Mouse (Mus musculus): Measurements from ENCODE around the gene 5730596B20Rik.

5730596B20Rik gene

GRCm38 (mm10) chr6:52221337-52221992 lies 44.2 kb downstream of the 5730596B20Rik start, which contains the start of gene Hoxa7:
Gene Hoxa7, minus strand, starts transcription at chr6:52221854.
- intact Hi-C loops (cut with DNase I): loop anchor here (5.0 to 10.0 kb wide), 2 partner anchors 634 to 837 kb away; no protein-coding TSS in a partner anchor

- intact Hi-C loops (cut with DNase I): loop anchor here (5.0 to 10.0 kb wide), 2 partner anchors 635 to 837 kb away; no protein-coding TSS in a partner anchor
Measured at GRCm38 (mm10) chr6:52221993-52222685, 44.8 kb downstream of the 5730596B20Rik start.

- intact Hi-C loops (cut with DNase I): loop anchor here (5.0 to 10.0 kb wide), 2 partner anchors 635 to 838 kb away; no protein-coding TSS in a partner anchor
Measured at GRCm38 (mm10) chr6:52222729-52223128, 45.4 kb downstream of the 5730596B20Rik start.

GRCm38 (mm10) chr6:52223939-52224760 lies 46.9 kb downstream of the 5730596B20Rik start:
- intact Hi-C loops (cut with DNase I): loop anchor here (5.0 to 10.0 kb wide), 2 partner anchors 637 to 839 kb away; no protein-coding TSS in a partner anchor

- intact Hi-C loops (cut with DNase I): loop anchor here (5.0 to 10.0 kb wide), 3 partner anchors 638 to 1038 kb away; no protein-coding TSS in a partner anchor
Measured at GRCm38 (mm10) chr6:52224895-52225611, 47.8 kb downstream of the 5730596B20Rik start.

GRCm38 (mm10) chr6:52225612-52226568 lies 48.6 kb downstream of the 5730596B20Rik start:
- intact Hi-C loops (cut with DNase I): loop anchor here (5.0 to 10.0 kb wide), 2 partner anchors 841 to 1039 kb away; no protein-coding TSS in a partner anchor

GRCm38 (mm10) chr6:52226569-52227257 lies 49.4 kb downstream of the 5730596B20Rik start:
- intact Hi-C loops (cut with DNase I): loop anchor here (5.0 to 10.0 kb wide), 2 partner anchors 842 to 1039 kb away; no protein-coding TSS in a partner anchor

- intact Hi-C loops (cut with DNase I): loop anchor here (5.0 to 10.0 kb wide), 2 partner anchors 843 to 1040 kb away; no protein-coding TSS in a partner anchor
Measured at GRCm38 (mm10) chr6:52227470-52228222, 50.3 kb downstream of the 5730596B20Rik start.

- intact Hi-C loops (cut with DNase I): loop anchor here (5.0 to 10.0 kb wide), 2 partner anchors 844 to 1041 kb away; no protein-coding TSS in a partner anchor
Measured at GRCm38 (mm10) chr6:52228475-52229465, 51.5 kb downstream of the 5730596B20Rik start.

DNA sequence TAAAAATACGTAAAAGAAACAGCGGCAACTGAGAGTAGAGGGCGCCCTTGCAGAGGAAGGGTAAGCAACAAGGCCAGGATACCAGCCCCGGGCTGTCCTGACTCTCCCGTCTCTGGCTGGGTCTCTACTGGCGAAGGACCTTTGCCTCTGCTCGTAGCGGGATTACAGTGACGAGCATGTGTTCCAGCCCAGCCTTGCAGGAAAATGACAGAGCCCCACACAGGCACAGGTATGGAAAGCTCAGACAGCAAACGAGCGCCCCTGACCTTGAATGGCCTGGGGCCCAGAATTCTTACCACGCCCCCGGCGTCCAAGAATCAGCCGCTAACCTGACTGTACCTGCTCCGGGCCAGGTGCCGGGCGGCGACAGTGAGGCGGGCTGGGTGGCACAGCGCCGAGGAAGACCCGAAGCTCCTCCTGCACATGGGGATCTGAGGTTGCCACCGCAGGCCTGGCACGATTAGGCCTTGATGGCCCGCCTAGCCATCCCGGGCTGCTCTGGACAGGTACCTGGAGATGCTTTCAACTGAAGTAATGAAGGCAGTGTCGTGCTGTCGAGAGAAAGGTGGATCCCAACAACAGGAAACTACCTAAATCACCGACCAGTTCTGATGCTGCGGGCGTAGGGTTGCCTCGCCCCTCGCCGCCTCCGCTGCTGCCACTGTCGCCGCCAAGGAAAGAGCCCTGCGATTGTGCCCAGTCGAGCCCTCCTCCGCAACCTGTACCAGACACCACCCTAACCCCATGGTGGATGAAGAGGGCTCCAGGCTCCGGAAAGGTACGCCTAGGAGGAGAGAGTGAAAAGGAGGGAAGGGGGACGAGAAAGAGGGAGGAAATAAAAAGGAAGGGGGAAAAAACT lies 52.5 kb downstream of the 5730596B20Rik start:
- intact Hi-C loops (cut with DNase I): loop anchor here (5.0 to 10.0 kb wide), 2 partner anchors 845 to 1042 kb away; no protein-coding TSS in a partner anchor

Small RNA genes lying within 50 kb of the gene (microRNA-seq; reads per million reads assigned to microRNA genes)
- gene Mir196b: 55.5 to 61.4 reads per million in 2 experiments
